Mouse (Mus musculus): Measurements from ENCODE around the gene Fanci. TPM values are rescaled to one million over a fixed set of nuclear protein-coding genes. Genes with fewer than 3 reads are reported as not detected.
A peak's percentile ranks its signal among the peaks of the same experiment; 100 is the strongest.

Fanci gene
- polyA plus RNA-seq, 1 experiment: 0.34 TPM

DNA sequence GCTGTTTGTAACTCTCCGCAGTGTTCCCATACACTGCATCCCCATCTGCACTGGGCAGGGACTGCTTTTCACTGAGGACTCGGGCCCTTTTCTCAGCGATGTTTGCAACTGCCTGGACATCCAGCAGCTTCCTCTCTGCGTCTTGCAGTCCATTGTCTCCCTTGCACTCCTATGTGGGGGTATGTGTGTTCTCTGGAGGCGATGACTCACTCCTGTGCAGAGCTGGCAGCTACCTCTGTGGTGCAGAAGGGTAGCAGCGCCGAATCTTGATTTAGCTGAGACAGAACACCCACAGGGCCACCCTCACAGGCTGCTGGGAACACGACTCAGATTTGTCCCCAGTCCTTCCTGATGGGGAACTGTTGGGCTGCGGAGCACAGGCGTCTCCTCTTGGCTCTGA is 94.8 kb downstream of the Fanci start:
- no peaks in the 10 kb centered on the region for H3K4me1 ChIP-seq (ENCODE audit: control insufficient read depth, insufficient read depth, low read length)
- no peak for DNase-seq
- WGBS: 53% methylated on average over 10 of the region's 10 CpGs
- H3K27me3 ChIP-seq (ENCODE audit: control insufficient read depth, insufficient read depth, low read length): no peaks in the 10 kb centered on the region
- no peak overlapping the region for H3K4me3 ChIP-seq (replicated peaks; ENCODE audit: insufficient read depth, low read depth, low read length)
- TF ChIP-seq POLR2A (IDR thresholded peaks at IDR 0.05; ENCODE audit: borderline replicate concordance, insufficient read depth, low read length) (no peak), CTCF (IDR thresholded peaks at IDR 0.05; ENCODE audit: borderline replicate concordance, insufficient read depth, low read depth, low read length) (no peak)
- no peak overlapping the region for H3K27ac ChIP-seq (ENCODE audit: insufficient read depth, low read length)

DNA sequence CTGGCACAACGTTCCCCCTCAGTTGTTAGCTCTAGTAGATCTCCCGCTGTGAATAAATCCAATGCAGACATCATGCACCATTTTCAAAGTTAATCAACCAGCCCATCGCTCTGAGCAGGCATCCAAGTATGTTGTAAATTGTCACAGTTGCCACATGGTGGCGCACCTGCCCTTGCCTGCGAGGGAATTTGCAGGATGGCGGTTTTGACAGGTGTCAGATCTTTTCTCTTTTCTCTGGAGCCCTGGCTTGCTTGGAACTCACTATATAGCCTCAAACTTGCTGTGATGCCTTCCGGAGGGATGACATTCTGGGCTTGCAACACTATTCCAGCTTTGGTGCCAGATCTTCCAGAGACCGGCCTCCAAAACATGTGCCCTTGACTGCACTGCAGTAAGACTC is 102.2 kb downstream of the Fanci start:
- 3% methylated on average over 8 of the region's 8 CpGs for WGBS
- H3K4me3 ChIP-seq (replicated peaks; ENCODE audit: insufficient read depth, low read depth, low read length): no peak overlapping the region
- H3K27ac ChIP-seq (ENCODE audit: insufficient read depth, low read length): no peak overlapping the region
- H3K27me3 ChIP-seq (ENCODE audit: control insufficient read depth, insufficient read depth, low read length): no peaks in the 10 kb centered on the region
- peak; percentile 99 for TF ChIP-seq CTCF (IDR thresholded peaks at IDR 0.05; ENCODE audit: borderline replicate concordance, insufficient read depth, low read depth, low read length)
- no peak for TF ChIP-seq POLR2A (IDR thresholded peaks at IDR 0.05; ENCODE audit: borderline replicate concordance, insufficient read depth, low read length)
- H3K4me1 ChIP-seq (ENCODE audit: control insufficient read depth, insufficient read depth, low read length): no peaks in the 10 kb centered on the region
- peak; percentile 73 to 80 for DNase-seq

GRCm38 (mm10) chr7:79495988-79496815 is 104.5 kb downstream of the Fanci start:
- Histone ChIP-seq H3K4me3 (replicated peaks; ENCODE audit: insufficient read depth, low read depth, low read length) (peak overlapping the region; percentile 55), H3K27me3 (ENCODE audit: control insufficient read depth, insufficient read depth, low read length) (no peaks in the 10 kb centered on the region), H3K27ac (ENCODE audit: insufficient read depth, low read length) (no peak overlapping the region), H3K4me1 (ENCODE audit: control insufficient read depth, insufficient read depth, low read length) (no peaks in the 10 kb centered on the region)
- WGBS: 10% methylated on average over 38 of the region's 38 CpGs
- TF ChIP-seq CTCF (IDR thresholded peaks at IDR 0.05; ENCODE audit: borderline replicate concordance, insufficient read depth, low read depth, low read length): peak; percentile 97
- 0 out of 2 replicates have a peak, but pooled peaks have one; percentile 24 for TF ChIP-seq POLR2A (IDR thresholded peaks at IDR 0.05; ENCODE audit: borderline replicate concordance, insufficient read depth, low read length)
- DNase-seq: peak; percentile 90 to 96

DNA sequence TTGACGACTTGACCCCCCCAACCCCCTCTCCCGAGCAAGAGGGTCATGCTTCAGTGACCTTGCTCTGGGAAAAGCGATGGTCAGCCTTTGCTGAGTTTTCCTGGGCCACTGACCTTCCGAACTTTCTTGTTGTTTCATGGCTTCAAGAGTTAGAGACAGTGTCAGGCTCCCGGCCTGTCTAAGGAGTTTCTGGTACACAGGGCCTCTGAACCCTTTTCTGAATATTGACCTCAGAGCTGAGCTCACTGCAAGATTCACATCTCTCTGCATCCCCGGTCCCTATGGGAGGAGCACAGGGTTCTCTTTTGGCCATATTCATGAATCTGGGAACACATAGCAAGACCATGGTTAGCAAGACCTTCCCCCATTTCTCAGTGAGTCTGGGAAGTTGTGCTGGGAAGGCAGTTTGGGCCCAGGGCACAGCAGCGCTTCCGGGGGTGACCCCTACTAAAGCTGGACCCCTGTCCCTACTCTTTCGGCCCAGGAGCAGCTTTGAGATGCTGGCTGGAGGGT is 105.1 kb downstream of the Fanci start:
- Histone ChIP-seq H3K4me1 (ENCODE audit: control insufficient read depth, insufficient read depth, low read length) (no peaks in the 10 kb centered on the region; the same call in 1 of the 2 replicates), H3K27me3 (ENCODE audit: control insufficient read depth, insufficient read depth, low read length) (no peaks in the 10 kb centered on the region), H3K27ac (ENCODE audit: insufficient read depth, low read length) (no peak overlapping the region), H3K4me3 (replicated peaks; ENCODE audit: insufficient read depth, low read depth, low read length) (no peak overlapping the region)
- no peak for TF ChIP-seq POLR2A (IDR thresholded peaks at IDR 0.05; ENCODE audit: borderline replicate concordance, insufficient read depth, low read length)
- no peak for TF ChIP-seq CTCF (IDR thresholded peaks at IDR 0.05; ENCODE audit: borderline replicate concordance, insufficient read depth, low read depth, low read length)
- 74% methylated on average over 9 of the region's 9 CpGs for WGBS
- DNase-seq: peak in 1 of 2 experiments; percentile 12

GRCm38 (mm10) chr7:79497701-79498115 is 106.0 kb downstream of the Fanci start:
- H3K27ac ChIP-seq (ENCODE audit: insufficient read depth, low read length): no peak overlapping the region
- peak; percentile 40 to 42 for DNase-seq
- no peak overlapping the region for H3K4me3 ChIP-seq (replicated peaks; ENCODE audit: insufficient read depth, low read depth, low read length)
- 75% methylated on average over 20 of the region's 20 CpGs for WGBS
- peaks cover 5% of the 10 kb centered on the region for H3K4me1 ChIP-seq (ENCODE audit: control insufficient read depth, insufficient read depth, low read length)
- no peak for TF ChIP-seq CTCF (IDR thresholded peaks at IDR 0.05; ENCODE audit: borderline replicate concordance, insufficient read depth, low read depth, low read length)
- no peak for TF ChIP-seq POLR2A (IDR thresholded peaks at IDR 0.05; ENCODE audit: borderline replicate concordance, insufficient read depth, low read length)
- H3K27me3 ChIP-seq (ENCODE audit: control insufficient read depth, insufficient read depth, low read length): no peaks in the 10 kb centered on the region

DNA sequence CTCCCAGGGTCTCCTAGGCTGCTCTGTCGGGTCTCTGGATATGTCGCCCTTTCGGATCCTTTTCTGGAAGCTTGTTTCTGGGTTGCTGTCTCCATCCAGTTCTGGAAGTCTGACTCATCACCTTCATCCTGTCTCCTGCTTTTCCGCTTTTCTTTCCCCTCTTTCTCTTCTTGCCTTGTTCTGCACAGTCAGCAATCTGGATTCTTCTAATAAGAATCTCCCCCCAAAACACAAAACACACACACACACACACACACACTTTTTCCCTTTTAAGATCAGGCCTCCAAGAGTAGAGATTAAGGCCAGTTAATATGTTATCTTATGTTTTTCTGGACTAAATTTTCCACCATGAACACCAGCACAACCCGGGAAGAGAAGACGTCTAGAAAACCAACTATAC is 106.6 kb downstream of the Fanci start:
- Histone ChIP-seq H3K4me1 (ENCODE audit: control insufficient read depth, insufficient read depth, low read length) (peaks cover 10% of the 10 kb centered on the region), H3K27ac (ENCODE audit: insufficient read depth, low read length) (no peak overlapping the region), H3K4me3 (replicated peaks; ENCODE audit: insufficient read depth, low read depth, low read length) (no peak overlapping the region), H3K27me3 (ENCODE audit: control insufficient read depth, insufficient read depth, low read length) (no peaks in the 10 kb centered on the region)
- TF ChIP-seq POLR2A (IDR thresholded peaks at IDR 0.05; ENCODE audit: borderline replicate concordance, insufficient read depth, low read length): no peak
- TF ChIP-seq CTCF (IDR thresholded peaks at IDR 0.05; ENCODE audit: borderline replicate concordance, insufficient read depth, low read depth, low read length): no peak
- peak in 1 of 2 experiments; percentile 10 for DNase-seq
- 72% methylated on average over 6 of the region's 6 CpGs for WGBS

DNA sequence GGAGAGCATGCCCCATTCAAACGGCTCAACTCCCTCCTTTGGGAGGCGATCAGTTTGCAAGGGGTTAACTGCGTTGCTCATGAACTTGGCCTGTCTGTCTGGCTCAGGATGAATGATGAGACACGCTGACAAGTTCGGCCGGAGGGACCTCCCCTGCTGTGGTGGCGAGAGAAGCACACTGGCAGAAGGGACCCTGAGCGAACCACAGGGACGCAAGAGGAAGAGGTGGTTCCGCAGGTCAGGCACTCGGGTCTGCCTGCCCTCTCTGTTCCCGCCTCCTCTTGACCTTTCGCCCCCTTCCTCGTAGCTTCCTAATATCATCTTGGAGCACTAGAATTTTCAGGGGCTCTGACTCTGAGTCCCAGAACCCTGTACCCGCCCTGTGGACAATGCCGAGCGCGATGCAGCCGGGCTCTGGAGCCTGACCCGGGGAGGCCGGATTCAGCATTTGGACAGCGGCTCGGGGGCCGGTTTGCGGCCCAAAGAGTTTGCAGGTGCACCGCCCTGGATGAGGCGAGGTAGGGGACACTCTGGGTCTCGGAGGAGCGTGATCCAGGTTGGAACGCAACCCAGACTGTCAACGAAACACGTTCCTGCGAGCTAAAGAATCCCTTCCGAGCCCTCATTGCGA is 107.4 kb downstream of the Fanci start:
- TF ChIP-seq CTCF (IDR thresholded peaks at IDR 0.05; ENCODE audit: borderline replicate concordance, insufficient read depth, low read depth, low read length) (no peak), POLR2A (IDR thresholded peaks at IDR 0.05; ENCODE audit: borderline replicate concordance, insufficient read depth, low read length) (no peak; the same call in 1 of the 2 replicates)
- Histone ChIP-seq H3K4me3 (replicated peaks; ENCODE audit: insufficient read depth, low read depth, low read length) (peak overlapping the region; percentile 79), H3K4me1 (ENCODE audit: control insufficient read depth, insufficient read depth, low read length) (peaks cover 10% of the 10 kb centered on the region), H3K27ac (ENCODE audit: insufficient read depth, low read length) (peak overlapping the region; percentile 92), H3K27me3 (ENCODE audit: control insufficient read depth, insufficient read depth, low read length) (no peaks in the 10 kb centered on the region)
- WGBS: under 1% methylated on average over 35 of the region's 35 CpGs
- peak; percentile 68 to 76 for DNase-seq

Other genes starting within 250 kb of the Fanci start
- 83.7 and 90.9 TPM in 2 replicates for gene Mfge8, start 242.9 kb upstream of the Fanci start, polyA plus RNA-seq (2012; rRNA removed)
- gene Abhd2, start 118.7 kb upstream of the Fanci start, polyA plus RNA-seq (2012; rRNA removed): 22.0 and 25.3 TPM in 2 replicates
- gene Rlbp1, start 4.9 kb upstream of the Fanci start, polyA plus RNA-seq (2012; rRNA removed): 9.8 and 13.9 TPM in 2 replicates
- 69.9 and 72.8 TPM in 2 replicates for gene Polg, start 74.4 kb downstream of the Fanci start, polyA plus RNA-seq (2012; rRNA removed)
- gene Rhcg, start 225.7 kb downstream of the Fanci start, polyA plus RNA-seq (2012; rRNA removed): 0.13 and 0.19 TPM in 2 replicates

All from cerebellum, adult 2 months (tissue).